Mouse (Mus musculus): ENCODE measurements around the gene Gpc5.

The Gpc5 gene

GRCm38 (mm10) chr14:116308541-116308940, 1216.5 kb downstream of the Gpc5 start:
- in situ Hi-C loops (cut with MboI, MseI), result loop anchor here (10.0 kb wide), 1 partner anchor 1116 kb away; no protein-coding TSS in a partner anchor

GRCm38 (mm10) chr14:116317491-116317890, 1225.5 kb downstream of the Gpc5 start:
- in situ Hi-C loops (cut with MboI, MseI), result no loop called here

GRCm38 (mm10) chr14:116336182-116336581, 1244.2 kb downstream of the Gpc5 start:
- in situ Hi-C loops (cut with MboI, MseI), result no loop called here

GRCm38 (mm10) chr14:116338395-116338794, 1246.4 kb downstream of the Gpc5 start:
- in situ Hi-C loops (cut with MboI, MseI), result no loop called here

GRCm38 (mm10) chr14:116348560-116348959, 1256.5 kb downstream of the Gpc5 start:
- in situ Hi-C loops (cut with MboI, MseI), result no loop called here

GRCm38 (mm10) chr14:116384602-116385001, 1292.6 kb downstream of the Gpc5 start:
- in situ Hi-C loops (cut with MboI, MseI), result no loop called here

- in situ Hi-C loops (cut with MboI, MseI), result no loop called here
Measured at GRCm38 (mm10) chr14:116415511-116415910, 1323.5 kb downstream of the Gpc5 start.

- in situ Hi-C loops (cut with MboI, MseI), result no loop called here
Measured at GRCm38 (mm10) chr14:116448219-116448618, 1356.2 kb downstream of the Gpc5 start.

GRCm38 (mm10) chr14:116453356-116453755, 1361.3 kb downstream of the Gpc5 start:
- in situ Hi-C loops (cut with MboI, MseI), result no loop called here

- in situ Hi-C loops (cut with MboI, MseI), result no loop called here
Measured at GRCm38 (mm10) chr14:116456211-116456610, 1364.2 kb downstream of the Gpc5 start.

GRCm38 (mm10) chr14:116473378-116474179, 1381.6 kb downstream of the Gpc5 start:
- in situ Hi-C loops (cut with MboI, MseI), result no loop called here

- in situ Hi-C loops (cut with MboI, MseI), result no loop called here
Measured at GRCm38 (mm10) chr14:116494285-116494850, 1402.4 kb downstream of the Gpc5 start.

- in situ Hi-C loops (cut with MboI, MseI), result no loop called here
Measured at GRCm38 (mm10) chr14:116538216-116538615, 1446.2 kb downstream of the Gpc5 start.

GRCm38 (mm10) chr14:116543746-116544145, 1451.7 kb downstream of the Gpc5 start:
- in situ Hi-C loops (cut with MboI, MseI), result loop anchor here (10.0 kb wide), 1 partner anchor 1249 kb away; no protein-coding TSS in a partner anchor

- in situ Hi-C loops (cut with MboI, MseI), result no loop called here
Measured at GRCm38 (mm10) chr14:116551401-116551800, 1459.4 kb downstream of the Gpc5 start.

- in situ Hi-C loops (cut with MboI, MseI), result no loop called here
Measured at GRCm38 (mm10) chr14:116553316-116553715, 1461.3 kb downstream of the Gpc5 start.

- in situ Hi-C loops (cut with MboI, MseI), result no loop called here
Measured at GRCm38 (mm10) chr14:116558141-116558800, 1466.3 kb downstream of the Gpc5 start.

GRCm38 (mm10) chr14:116559990-116560389, 1468.0 kb downstream of the Gpc5 start:
- in situ Hi-C loops (cut with MboI, MseI), result no loop called here
